Mouse (Mus musculus) heart, postnatal 0 days (tissue): ENCODE measurements at regions not wholly inside any gene's neighbourhood (a gene's known extent, or its start where the extent isn't known, plus 50 kb on each side); places are given as distances from the start of the nearest gene placed in this dataset.

Source experiments
- CTCF ChIP-seq: IDR thresholded peaks from 2 replicates; pipeline ENCODE4 v1.5.1; 2016; ENCODE audit warnings: antibody characterized with exemption, control low read depth, low read depth
- EP300 ChIP-seq: IDR thresholded peaks from 2 replicates; pipeline ENCODE4 v1.6.1; 2016; ENCODE audit warnings: antibody characterized with exemption, low read depth

DNA sequence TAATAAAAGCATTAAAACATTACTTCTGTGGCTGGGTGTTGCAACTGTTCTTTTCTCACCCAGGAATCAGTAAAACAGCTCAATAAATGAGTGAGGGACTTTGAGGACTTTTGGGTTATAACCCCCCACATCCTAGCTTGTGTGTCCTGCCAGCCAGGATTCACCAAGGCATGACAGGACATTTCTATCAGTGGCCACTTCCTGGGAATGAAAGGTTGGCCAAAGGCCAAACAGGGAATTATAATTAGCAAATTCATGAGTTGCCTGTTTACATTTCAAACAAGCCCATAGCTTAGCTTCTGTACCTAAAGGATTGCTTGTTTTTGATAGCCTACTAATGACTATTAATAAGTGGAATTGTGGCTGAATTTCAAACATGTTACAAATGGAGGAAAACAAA lies 85.6 kb upstream of the Sox14 start:
- no peak for TF ChIP-seq CTCF
- no peak for TF ChIP-seq EP300
